Mouse (Mus musculus) lung, embryonic 14.5 days (tissue): Measurements from ENCODE around the gene Stk10. TPM values are rescaled to one million over a fixed set of nuclear protein-coding genes. Genes with fewer than 3 reads are reported as not detected.
A peak's percentile ranks its signal among the peaks of the same experiment; 100 is the strongest.

Source experiments
- ATAC-seq: fragments of 200-750 bp; cut with Nextera tagmentation; 2 replicates; pipeline ENCODE4 v1.8.0; 2017; ENCODE audit warnings: mild to moderate bottlenecking, moderate TSS enrichment, moderate library complexity; ENCODE audit not compliant: insufficient read depth
- DNase-seq: peaks from one replicate; pipeline ENCODE4 v3.0.0-alpha.2; 2015
- H3K27ac ChIP-seq: fragments of 300-500 bp; sonication (generic); 2 replicates; pipeline ENCODE4 v1.5.1; 2014; ENCODE audit warnings: low read depth, mild to moderate bottlenecking, moderate library complexity
- H3K27me3 ChIP-seq: fragments of 300-500 bp; sonication (generic); 2 replicates; pipeline ENCODE4 v1.6.1; 2014; ENCODE audit warnings: low read length, control low read depth; ENCODE audit not compliant: insufficient read depth
- H3K36me3 ChIP-seq: fragments of 300-500 bp; sonication (generic); 2 replicates; pipeline ENCODE4 v1.6.1; 2014; ENCODE audit warnings: control low read depth; ENCODE audit not compliant: insufficient read depth
- H3K4me1 ChIP-seq: fragments of 300-500 bp; sonication (generic); 2 replicates; pipeline ENCODE4 v1.6.1; 2014; ENCODE audit warnings: antibody characterized with exemption, control low read depth; ENCODE audit not compliant: insufficient read depth
- H3K4me2 ChIP-seq: fragments of 300-500 bp; sonication (generic); 2 replicates; pipeline ENCODE4 v1.6.1; 2014; ENCODE audit warnings: mild to moderate bottlenecking
- H3K4me3 ChIP-seq: fragments of 300-500 bp; sonication (generic); 2 replicates; pipeline ENCODE4 v1.5.1; 2014; ENCODE audit warnings: low read depth, low read length
- H3K9ac ChIP-seq: fragments of 300-500 bp; sonication (generic); 2 replicates; pipeline ENCODE4 v1.6.1; 2014
- H3K9me3 ChIP-seq: fragments of 300-500 bp; sonication (generic); 2 replicates; pipeline ENCODE4 v1.6.1; 2016; ENCODE audit warnings: low read depth, low read length, control low read depth
- CTCF ChIP-seq: IDR thresholded peaks from 2 replicates; pipeline ENCODE4 v1.5.1; 2016; ENCODE audit warnings: antibody characterized with exemption, low read depth
- WGBS: fragments of 180-500 bp; shearing (Covaris S2); extraction: QIAGEN DNeasy Blood & Tissue Kit; methylation state at CpG from one replicate; pipeline ENCODE4 v1.1.7; 2014; 5-methylcytosine and 5-hydroxymethylcytosine counted together
- polyA plus RNA-seq: library from polyadenylated mRNA; unstranded; fragments of >200 nt; fragmentation: Nextera tagmentation; extraction: Ambion mirVana; gene quantifications from 2 replicates; pipeline ENCODE4 v1.2.1, GENCODE M21; 2014

Stk10 gene
- polyA plus RNA-seq, 1 experiment from 2014 or later: 2.0 TPM

DNA sequence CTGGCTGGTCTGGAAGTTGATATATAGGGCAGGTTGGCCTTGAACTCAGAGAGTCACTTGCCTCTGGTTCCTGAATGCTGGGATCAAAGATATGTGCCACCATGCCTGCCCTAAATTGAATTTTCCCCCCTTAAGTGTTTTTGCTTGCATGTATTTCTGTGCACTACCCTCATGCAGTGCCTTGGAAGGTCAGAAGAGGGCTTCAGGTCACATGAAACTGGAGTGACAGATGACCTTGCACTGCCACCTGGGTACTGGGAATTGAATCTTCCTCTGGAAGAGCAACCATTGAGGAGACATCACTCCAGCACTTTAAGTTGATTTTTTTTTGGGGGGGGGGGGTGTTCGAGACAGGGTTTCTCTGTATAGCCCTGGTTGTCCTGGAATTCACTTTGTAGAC lies 3.0 kb upstream of the Stk10 start:
- no peak overlapping the region for H3K27ac ChIP-seq
- WGBS: 86% methylated on average over 1 of the region's 1 CpGs
- H3K4me2 ChIP-seq: no peak overlapping the region
- no peak overlapping the region for H3K9ac ChIP-seq
- H3K36me3 ChIP-seq: 0 out of 2 replicates have a peak, but pooled peaks cover 4% of the 10 kb centered on the region
- DNase-seq (no peak), ATAC-seq (no peak)
- H3K4me1 ChIP-seq: peaks cover 4% of the 10 kb centered on the region
- no peaks in the 10 kb centered on the region for H3K9me3 ChIP-seq
- no peak overlapping the region for H3K4me3 ChIP-seq
- 0 out of 2 replicates have a peak, but pooled peaks have one; percentile 23 for TF ChIP-seq CTCF
- H3K27me3 ChIP-seq: no peaks in the 10 kb centered on the region

DNA sequence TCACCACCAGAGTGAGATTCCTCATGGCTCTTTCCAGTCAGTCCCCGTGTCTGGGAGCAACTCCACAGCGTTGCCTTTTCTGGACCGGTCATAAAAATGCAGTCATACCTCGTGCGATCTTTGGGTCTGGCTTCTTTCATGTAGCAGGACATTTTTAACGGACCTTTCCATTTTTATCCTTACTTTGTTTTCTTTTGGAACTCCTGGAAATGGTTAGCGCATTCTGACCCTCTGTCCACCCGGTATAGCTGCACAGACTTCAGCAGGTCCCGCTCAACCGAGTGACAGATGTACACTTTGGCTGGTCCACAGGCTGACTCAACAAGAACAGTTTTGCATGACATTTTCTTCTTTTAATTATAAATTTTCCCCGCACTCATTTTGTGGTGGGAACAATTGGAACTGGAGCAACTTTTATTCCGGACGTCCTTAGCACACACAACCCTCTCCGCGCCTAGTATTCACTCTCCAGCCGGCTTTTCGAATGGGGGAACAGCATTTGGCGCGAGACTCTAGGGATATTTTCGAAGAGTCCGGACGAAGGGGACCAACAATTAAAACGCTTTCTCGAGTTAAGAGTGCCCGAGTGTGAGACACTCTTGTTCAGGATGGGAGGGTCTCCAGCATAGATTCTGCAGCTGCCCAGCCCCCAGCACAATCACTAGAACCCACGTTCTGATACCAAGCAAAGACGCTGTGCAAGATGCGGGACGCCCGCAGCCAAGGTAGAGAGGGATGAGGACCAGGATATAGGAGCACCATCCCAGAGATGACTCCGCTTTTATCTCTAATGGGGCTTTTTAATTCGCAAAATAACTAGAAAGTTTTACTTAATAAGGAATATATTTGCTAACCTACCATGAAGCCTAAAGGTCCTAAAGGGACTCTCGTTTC lies 987 bp upstream of the Stk10 start, which contains the start of gene Efcab9:
Gene Efcab9 (minus strand): TSS at position 211 of the 894 bp plus-strand sequence.
- 6% methylated on average over 33 of the region's 33 CpGs for WGBS
- Histone ChIP-seq H3K4me2 (peak within 1 kb of the TSS; percentile 100), H3K9ac (peak within 1 kb of the TSS; percentile 63), H3K4me1 (peaks cover 4% of the 10 kb centered on the region), H3K36me3 (no peaks in the 10 kb centered on the region), H3K27ac (no peak within 1 kb of the TSS; the same call in 1 of the 2 replicates), H3K4me3 (peak within 1 kb of the TSS; percentile 65), H3K9me3 (no peaks in the 10 kb centered on the region), H3K27me3 (no peaks in the 10 kb centered on the region)
- TF ChIP-seq CTCF: no peak
- ATAC-seq: peak; percentile 10; the same call in 1 of the 2 replicates
- DNase-seq: peak; percentile 55

DNA sequence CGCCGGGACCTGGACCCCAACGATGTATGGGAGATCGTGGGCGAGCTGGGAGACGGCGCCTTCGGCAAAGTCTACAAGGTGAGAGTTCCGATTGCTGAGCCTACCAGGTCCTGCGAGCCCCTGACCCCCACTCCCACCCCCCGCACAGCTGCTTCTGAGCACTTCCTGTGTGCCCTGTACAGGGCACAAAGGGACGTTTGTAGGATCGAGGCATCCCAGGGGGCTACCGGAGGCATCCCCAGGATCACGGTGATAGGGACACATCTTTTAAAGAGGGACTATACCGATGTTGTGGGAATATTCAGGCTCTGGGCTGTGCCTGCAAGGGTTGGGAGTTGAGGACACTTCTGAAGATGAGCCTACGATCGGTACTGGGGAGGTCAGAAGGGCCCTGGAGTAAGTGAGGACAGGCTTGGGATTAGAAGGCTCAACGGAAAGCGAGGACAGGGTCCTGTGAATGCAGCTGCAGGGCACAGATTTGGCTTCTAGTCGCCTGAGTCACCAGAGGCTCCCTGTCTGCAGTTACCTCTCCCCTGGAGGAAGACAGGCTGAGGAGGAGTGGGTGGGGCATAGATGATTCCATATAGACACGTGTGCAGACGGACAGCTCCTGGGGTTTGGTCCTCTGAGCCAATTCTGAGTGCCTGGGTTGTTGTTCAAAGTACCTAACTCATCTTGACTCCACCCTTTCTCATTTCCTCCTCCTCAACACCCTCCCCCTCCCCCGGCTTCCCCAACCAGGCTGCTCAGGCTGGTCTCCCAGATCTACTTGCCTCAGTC lies 567 bp downstream of the Stk10 start:
- ATAC-seq: peak; percentile 30; the same call in 1 of the 2 replicates
- DNase-seq: peak; percentile 36
- Histone ChIP-seq H3K9ac (peak overlapping the region; percentile 63), H3K4me2 (peak overlapping the region; percentile 100), H3K4me1 (peaks cover 9% of the 10 kb centered on the region), H3K27ac (peak overlapping the region; percentile 20; the same call in 1 of the 2 replicates), H3K4me3 (peak overlapping the region; percentile 65), H3K36me3 (no peaks in the 10 kb centered on the region), H3K9me3 (no peaks in the 10 kb centered on the region), H3K27me3 (no peaks in the 10 kb centered on the region)
- no peak for TF ChIP-seq CTCF
- WGBS: 1% methylated on average over 24 of the region's 24 CpGs

DNA sequence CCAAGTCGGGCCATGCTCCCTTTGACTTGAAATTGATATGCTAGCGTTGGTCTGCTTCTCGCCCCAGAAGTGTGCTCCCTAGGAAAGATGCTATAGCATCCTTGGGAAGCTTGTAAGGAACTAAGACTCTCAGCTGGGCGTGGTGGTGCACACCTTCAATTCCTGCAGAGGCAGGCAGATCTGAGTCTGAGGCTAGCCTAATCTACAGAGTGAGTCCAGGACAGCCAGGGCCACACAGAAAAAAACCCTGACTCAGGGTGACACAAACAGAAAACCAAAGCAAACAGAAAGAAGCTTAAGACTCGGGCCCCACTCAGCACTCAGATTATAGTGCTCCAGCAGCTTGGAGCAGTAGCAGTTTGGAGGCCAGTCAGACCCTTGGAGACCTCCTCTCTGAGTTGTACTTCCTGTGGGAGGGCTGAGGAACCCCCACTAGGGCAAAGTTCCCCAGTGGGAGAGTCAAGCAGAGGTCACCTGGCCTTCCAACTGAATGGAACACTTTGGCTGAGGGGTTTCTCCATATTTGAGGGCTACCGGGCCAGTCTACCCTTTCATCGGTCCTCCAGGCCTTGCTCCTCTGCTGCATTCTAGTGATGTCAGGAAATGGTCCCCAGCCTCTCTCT lies 1.5 kb downstream of the Stk10 start:
- H3K4me3 ChIP-seq: 0 out of 2 replicates have a peak overlapping the region, but pooled peaks have one; percentile 65
- no peaks in the 10 kb centered on the region for H3K27me3 ChIP-seq
- peak overlapping the region; percentile 100 for H3K4me2 ChIP-seq
- H3K4me1 ChIP-seq: peaks cover 9% of the 10 kb centered on the region
- H3K9me3 ChIP-seq: no peaks in the 10 kb centered on the region
- no peak overlapping the region for H3K9ac ChIP-seq
- 72% methylated on average over 7 of the region's 7 CpGs for WGBS
- no peaks in the 10 kb centered on the region for H3K36me3 ChIP-seq
- no peak for ATAC-seq
- no peak for DNase-seq
- TF ChIP-seq CTCF: no peak
- no peak overlapping the region for H3K27ac ChIP-seq

DNA sequence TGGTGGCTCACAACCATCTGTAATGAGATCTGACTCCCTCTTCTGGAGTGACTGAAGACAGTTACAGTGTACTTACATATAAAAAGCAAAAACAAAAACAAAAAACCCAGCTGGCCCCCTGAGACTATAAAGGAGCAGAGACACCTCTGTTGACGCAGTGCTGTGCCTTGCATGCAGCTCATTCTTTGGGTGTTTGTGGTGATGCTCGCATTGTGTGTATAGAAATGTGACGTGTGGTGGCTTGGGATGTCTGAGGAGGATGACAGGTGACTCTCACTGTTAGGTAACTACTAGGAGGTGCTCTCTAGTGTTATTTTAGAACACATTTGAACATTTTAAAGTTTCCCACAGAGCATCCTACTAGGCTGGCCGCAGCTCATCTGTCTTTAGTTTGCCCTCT lies 2.5 kb downstream of the Stk10 start:
- peaks cover 14% of the 10 kb centered on the region for H3K4me1 ChIP-seq
- no peak for ATAC-seq

DNA sequence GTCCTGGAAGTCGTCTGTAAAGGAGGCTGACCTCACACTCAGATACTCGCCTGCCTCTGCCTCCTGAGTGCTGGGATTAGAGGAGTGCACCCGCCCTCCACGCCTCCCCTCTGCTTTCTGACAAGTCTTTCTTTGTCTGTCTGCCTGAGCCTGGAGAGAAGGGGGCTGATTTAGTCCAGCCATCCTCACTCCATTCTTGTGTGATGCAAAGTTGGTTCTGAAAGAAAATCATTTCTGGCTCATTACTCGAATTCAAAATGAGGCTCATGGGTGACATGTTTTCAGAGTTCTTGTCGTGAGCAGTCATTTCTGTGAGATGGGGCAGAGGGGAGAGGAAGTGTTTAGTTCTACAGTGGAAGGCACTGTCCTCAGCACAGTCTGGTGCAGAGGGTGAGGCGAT lies 3.8 kb downstream of the Stk10 start:
- 53% methylated on average over 7 of the region's 7 CpGs for WGBS
- DNase-seq (no peak), ATAC-seq (no peak)
- Histone ChIP-seq H3K4me1 (peaks cover 14% of the 10 kb centered on the region), H3K27ac (no peak overlapping the region), H3K9ac (no peak overlapping the region), H3K9me3 (no peaks in the 10 kb centered on the region), H3K27me3 (no peaks in the 10 kb centered on the region), H3K4me3 (no peak overlapping the region), H3K4me2 (no peak overlapping the region), H3K36me3 (no peaks in the 10 kb centered on the region)
- TF ChIP-seq CTCF: no peak

More for the DNA sequence above, 2.5 kb downstream of the Stk10 start:
- Histone ChIP-seq H3K27me3 (no peaks in the 10 kb centered on the region), H3K4me2 (no peak overlapping the region), H3K36me3 (no peaks in the 10 kb centered on the region), H3K9ac (no peak overlapping the region), H3K27ac (no peak overlapping the region), H3K9me3 (no peaks in the 10 kb centered on the region), H3K4me3 (no peak overlapping the region)
- WGBS: 95% methylated on average over 4 of the region's 4 CpGs
- no peak for DNase-seq
- TF ChIP-seq CTCF: no peak
